Mouse (Mus musculus) embryonic facial prominence, embryonic 14.5 days (tissue): ENCODE measurements around the gene Sphk1. TPM values are rescaled to one million over a fixed set of nuclear protein-coding genes. Genes with fewer than 3 reads are reported as not detected.

Experiments
- ATAC-seq: fragments of 200-750 bp; cut with Nextera tagmentation; 2 replicates; pipeline ENCODE4 v1.8.0; 2017; ENCODE audit warnings: low read depth, moderate number of reproducible peaks, moderate TSS enrichment
- DNase-seq: peaks from one replicate; pipeline ENCODE4 v3.0.0-alpha.2; 2015; ENCODE audit warnings: low spot score
- H3K27ac ChIP-seq: fragments of 300-500 bp; sonication (generic); replicated peaks from 2 replicates; pipeline ENCODE4 v1.5.1; 2014; ENCODE audit warnings: low read depth, mild to moderate bottlenecking, low read length, moderate library complexity
- H3K27me3 ChIP-seq: fragments of 300-500 bp; sonication (generic); replicated peaks from 2 replicates; pipeline ENCODE4 v1.6.1; 2014; ENCODE audit warnings: low read length; ENCODE audit not compliant: control insufficient read depth, insufficient read depth
- H3K36me3 ChIP-seq: fragments of 300-500 bp; sonication (generic); 2 replicates; pipeline ENCODE4 v1.6.1; 2014; ENCODE audit warnings: low read length, mixed read lengths; ENCODE audit not compliant: control insufficient read depth, insufficient read depth
- H3K4me1 ChIP-seq: fragments of 300-500 bp; sonication (generic); 2 replicates; pipeline ENCODE4 v1.6.1; 2014; ENCODE audit warnings: antibody characterized with exemption, low read length; ENCODE audit not compliant: control insufficient read depth, insufficient read depth
- H3K4me2 ChIP-seq: fragments of 300-500 bp; sonication (generic); 2 replicates; pipeline ENCODE4 v1.6.1; 2014; ENCODE audit warnings: low read depth, mild to moderate bottlenecking, low read length, moderate library complexity, mixed read lengths
- H3K4me3 ChIP-seq: fragments of 300-500 bp; sonication (generic); 2 replicates; pipeline ENCODE4 v1.5.1; 2014; ENCODE audit warnings: low read depth, mild to moderate bottlenecking, low read length
- H3K9ac ChIP-seq: fragments of 300-500 bp; sonication (generic); 2 replicates; pipeline ENCODE4 v1.6.1; 2014; ENCODE audit warnings: low read depth, mild to moderate bottlenecking, low read length, moderate library complexity, mixed read lengths
- H3K9me3 ChIP-seq: fragments of 300-500 bp; sonication (generic); 2 replicates; pipeline ENCODE4 v1.6.1; 2016; ENCODE audit warnings: low read length; ENCODE audit not compliant: control insufficient read depth
- WGBS: fragments of 180-500 bp; shearing (Covaris S2); extraction: QIAGEN DNeasy Blood & Tissue Kit; methylation state at CpG from one replicate; pipeline ENCODE4 v1.1.7; 2014; 5-methylcytosine and 5-hydroxymethylcytosine counted together
- polyA plus RNA-seq: library from polyadenylated mRNA; unstranded; fragments of >200 nt; fragmentation: Nextera tagmentation; extraction: Ambion mirVana; gene quantifications from 2 replicates; pipeline ENCODE4 v1.2.1, GENCODE M21; 2014

The Sphk1 gene
- polyA plus RNA-seq, 1 experiment from 2014 or later = 7.8 TPM

- Histone ChIP-seq H3K27ac (no peak overlapping the region), H3K4me3 (no peak overlapping the region), H3K36me3 (no peaks in the 10 kb centered on the region), H3K4me2 (no peak overlapping the region), H3K9me3 (no peaks in the 10 kb centered on the region), H3K27me3 (no peaks in the 10 kb centered on the region), H3K9ac (no peak overlapping the region), H3K4me1 (peaks cover 23% of the 10 kb centered on the region; the same call in 1 of the 2 replicates)
- 45% methylated on average over 12 of the region's 12 CpGs for WGBS
- ATAC-seq = no peak
- DNase-seq = no peak
These were observed 42.2 kb downstream of the Sphk1 start for GRCm38 (mm10) chr11:116572756-116573543.

- H3K4me2 ChIP-seq = no peak overlapping the region
- H3K9ac ChIP-seq = no peak overlapping the region
- ATAC-seq = no peak
- no peaks in the 10 kb centered on the region for H3K27me3 ChIP-seq
- WGBS = 53% methylated on average over 6 of the region's 6 CpGs
- no peak for DNase-seq
- no peaks in the 10 kb centered on the region for H3K36me3 ChIP-seq
- H3K4me3 ChIP-seq = no peak overlapping the region
- no peak overlapping the region for H3K27ac ChIP-seq
- no peaks in the 10 kb centered on the region for H3K9me3 ChIP-seq
- peaks cover 23% of the 10 kb centered on the region; the same call in 1 of the 2 replicates for H3K4me1 ChIP-seq
These were observed 43.8 kb downstream of the Sphk1 start for GRCm38 (mm10) chr11:116574486-116574885.

- Histone ChIP-seq H3K27me3 (no peaks in the 10 kb centered on the region), H3K9ac (no peak overlapping the region), H3K27ac (no peak overlapping the region; the same call in 1 of the 2 replicates), H3K36me3 (no peaks in the 10 kb centered on the region), H3K9me3 (no peaks in the 10 kb centered on the region), H3K4me3 (no peak overlapping the region), H3K4me2 (no peak overlapping the region), H3K4me1 (peaks cover 25% of the 10 kb centered on the region)
- no peak for ATAC-seq
- 72% methylated on average over 6 of the region's 6 CpGs for WGBS
- no peak for DNase-seq
These were observed 44.3 kb downstream of the Sphk1 start for GRCm38 (mm10) chr11:116574982-116575381.

- Histone ChIP-seq H3K36me3 (no peaks in the 10 kb centered on the region), H3K4me1 (peaks cover 29% of the 10 kb centered on the region), H3K27me3 (no peaks in the 10 kb centered on the region), H3K4me2 (no peak overlapping the region), H3K9ac (no peak overlapping the region), H3K9me3 (no peaks in the 10 kb centered on the region), H3K27ac (no peak overlapping the region), H3K4me3 (no peak overlapping the region)
- WGBS = 63% methylated on average over 2 of the region's 2 CpGs
- no peak for DNase-seq
- no peak for ATAC-seq
These were observed 44.7 kb downstream of the Sphk1 start for GRCm38 (mm10) chr11:116575396-116575795.

- H3K9ac ChIP-seq = no peak overlapping the region
- H3K4me3 ChIP-seq = no peak overlapping the region
- no peaks in the 10 kb centered on the region for H3K36me3 ChIP-seq
- H3K9me3 ChIP-seq = no peaks in the 10 kb centered on the region
- H3K27ac ChIP-seq = no peak overlapping the region
- peaks cover 18% of the 10 kb centered on the region for H3K4me1 ChIP-seq
- ATAC-seq (no peak), DNase-seq (no peak)
- no peaks in the 10 kb centered on the region for H3K27me3 ChIP-seq
- no peak overlapping the region for H3K4me2 ChIP-seq
- 96% methylated on average over 3 of the region's 3 CpGs for WGBS
These were observed 48.6 kb downstream of the Sphk1 start for GRCm38 (mm10) chr11:116579280-116579679.

GRCm38 (mm10) chr11:116580031-116580652 lies 49.4 kb downstream of the Sphk1 start:
- ATAC-seq (no peak), DNase-seq (no peak)
- Histone ChIP-seq H3K27ac (peak overlapping the region; percentile 91; the same call in 1 of the 2 replicates), H3K4me2 (peak overlapping the region; percentile 88), H3K4me1 (peaks cover 12% of the 10 kb centered on the region), H3K4me3 (peak overlapping the region; percentile 98), H3K9ac (peak overlapping the region; percentile 92), H3K9me3 (no peaks in the 10 kb centered on the region), H3K36me3 (no peaks in the 10 kb centered on the region), H3K27me3 (no peaks in the 10 kb centered on the region)
- 18% methylated on average over 10 of the region's 10 CpGs for WGBS

GRCm38 (mm10) chr11:116580711-116581375 lies 50.1 kb downstream of the Sphk1 start:
- no peaks in the 10 kb centered on the region for H3K36me3 ChIP-seq
- H3K4me1 ChIP-seq = peaks cover 11% of the 10 kb centered on the region
- peak overlapping the region; percentile 91 for H3K27ac ChIP-seq
- peak overlapping the region; percentile 92 for H3K9ac ChIP-seq
- peak; percentile 81 for ATAC-seq
- H3K4me3 ChIP-seq = peak overlapping the region; percentile 98
- H3K4me2 ChIP-seq = peak overlapping the region; percentile 88
- 1% methylated on average over 58 of the region's 91 CpGs for WGBS
- no peaks in the 10 kb centered on the region for H3K9me3 ChIP-seq
- peak; percentile 44 for DNase-seq
- H3K27me3 ChIP-seq = no peaks in the 10 kb centered on the region

GRCm38 (mm10) chr11:116581376-116581814 lies 50.7 kb downstream of the Sphk1 start, which contains the start of gene Ube2o:
Gene Ube2o (minus strand): TSS chr11:116581447.
- peak within 1 kb of the TSS; percentile 92 for H3K9ac ChIP-seq
- peak within 1 kb of the TSS; percentile 91 for H3K27ac ChIP-seq
- WGBS = 4% methylated on average over 15 of the region's 51 CpGs
- no peaks in the 10 kb centered on the region for H3K27me3 ChIP-seq
- H3K4me2 ChIP-seq = peak within 1 kb of the TSS; percentile 88
- peaks cover 7% of the 10 kb centered on the region for H3K4me1 ChIP-seq
- peak; percentile 88 for DNase-seq
- H3K4me3 ChIP-seq = peak within 1 kb of the TSS; percentile 98
- peak; percentile 91 for ATAC-seq
- H3K9me3 ChIP-seq = no peaks in the 10 kb centered on the region
- H3K36me3 ChIP-seq = no peaks in the 10 kb centered on the region
